ENCODE assay signal across 13 mouse cellular contexts in the genomic region with DNA sequence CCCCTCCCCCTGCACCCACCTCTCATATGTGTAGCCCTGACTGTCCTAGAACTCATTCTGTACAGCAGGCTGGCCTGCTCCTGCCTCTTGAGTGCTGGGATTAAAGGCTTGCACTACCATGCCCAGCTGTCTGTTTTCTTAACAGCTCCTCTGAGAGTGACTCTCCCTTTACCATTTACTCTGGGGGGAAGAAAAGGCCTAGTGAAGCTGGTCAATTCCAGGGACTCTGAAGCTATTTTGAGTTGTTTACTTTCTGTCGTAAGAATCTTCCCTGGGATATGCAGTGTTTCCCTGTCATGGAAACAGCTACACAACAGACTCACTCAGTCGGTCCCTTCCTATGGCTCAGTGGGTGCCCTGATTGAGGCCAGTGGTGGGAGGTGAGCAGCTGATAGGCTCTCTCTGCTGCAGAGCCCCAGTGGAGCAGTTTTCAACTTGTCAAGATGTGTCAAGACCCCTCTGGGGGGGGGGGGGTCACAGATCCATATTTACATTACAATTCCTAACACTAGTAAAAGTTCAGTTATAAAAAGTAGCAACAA.
A peak's percentile ranks its signal among the peaks of the same experiment; 100 is the strongest.
DNase-seq lines count a peak whose midpoint lies in the region; ATAC-seq lines count a peak whose summit lies in the region.
"Had no signal": no experiment of that assay in that cellular context is flagged by ENCODE, and none has a peak within 500 bp of the region (broad histone marks: within the 10 kb centered on the region; RNA-seq: fewer than 3 reads in every experiment).

No protein-coding gene starts in this region.

- H3K27me3 ChIP-seq in heart, embryonic 12.5 days (replicated peaks) = no peaks in the 10 kb centered on the region
- H3K27me3 ChIP-seq in midbrain, embryonic 10.5 days (ENCODE audit: low read depth, poor library complexity, severe bottlenecking) = no peaks in the 10 kb centered on the region
- H3K27me3 ChIP-seq in midbrain, embryonic 15.5 days (replicated peaks) = no peaks in the 10 kb centered on the region

- ATAC-seq in heart, embryonic 12.5 days (ENCODE audit: insufficient number of reproducible peaks, low FRiP score) = no peak
- ATAC-seq in midbrain, embryonic 15.5 days (replicated peaks) = no peak

- H3K27ac ChIP-seq in heart, embryonic 12.5 days (ENCODE audit: poor library complexity, severe bottlenecking) = peak overlapping the region; percentile 69
- H3K27ac ChIP-seq in midbrain, embryonic 10.5 days (replicated peaks) = peak overlapping the region; percentile 69
- no peak overlapping the region for H3K27ac ChIP-seq in midbrain, embryonic 15.5 days

- peaks cover 71% of the 10 kb centered on the region for H3K4me1 ChIP-seq in heart, embryonic 12.5 days (replicated peaks)
- peaks cover 34% of the 10 kb centered on the region for H3K4me1 ChIP-seq in midbrain, embryonic 10.5 days
- H3K4me1 ChIP-seq in midbrain, embryonic 15.5 days = peaks cover 11% of the 10 kb centered on the region

- no peaks in the 10 kb centered on the region for H3K9me3 ChIP-seq in heart, embryonic 12.5 days (replicated peaks)
- no peaks in the 10 kb centered on the region for H3K9me3 ChIP-seq in midbrain, embryonic 10.5 days (replicated peaks)
- no peaks in the 10 kb centered on the region for H3K9me3 ChIP-seq in midbrain, embryonic 15.5 days

- no peaks in the 10 kb centered on the region for H3K36me3 ChIP-seq in heart, embryonic 12.5 days
- H3K36me3 ChIP-seq in midbrain, embryonic 10.5 days = no peaks in the 10 kb centered on the region
- H3K36me3 ChIP-seq in midbrain, embryonic 15.5 days (replicated peaks) = no peaks in the 10 kb centered on the region

- 5% methylated on average over 2 of the region's 2 CpGs for WGBS in heart, embryonic 12.5 days
- 27% methylated on average over 2 of the region's 2 CpGs for WGBS in midbrain, embryonic 10.5 days
- WGBS in midbrain, embryonic 15.5 days = 12% methylated on average over 2 of the region's 2 CpGs

- H3K4me2 ChIP-seq in heart, embryonic 12.5 days = 0 out of 2 replicates have a peak overlapping the region, but pooled peaks have one; percentile 8
- H3K4me2 ChIP-seq in midbrain, embryonic 15.5 days = no peak overlapping the region

- no peak overlapping the region for H3K4me3 ChIP-seq in heart, embryonic 12.5 days
- H3K4me3 ChIP-seq in midbrain, embryonic 10.5 days = no peak overlapping the region
- H3K4me3 ChIP-seq in midbrain, embryonic 15.5 days = no peak overlapping the region

- peak overlapping the region; percentile 47; the same call in 1 of the 2 replicates for H3K9ac ChIP-seq in heart, embryonic 12.5 days
- no peak overlapping the region for H3K9ac ChIP-seq in midbrain, embryonic 15.5 days

- DNase-seq in heart, adult 11 months = no peak
- no peak for DNase-seq in midbrain, embryonic 10.5 days (ENCODE audit: low spot score)
- DNase-seq in lung, postnatal 25 days (ENCODE audit: low spot score) = peak; percentile 8
- no peak for DNase-seq in ovary, postnatal 36 days (ENCODE audit: low spot score)
- no peak for DNase-seq in frontal cortex, adult 2 months (ENCODE audit: extremely low spot score in 1 of 2, low spot score in 1 of 2)
- DNase-seq in left cerebral cortex, adult 11 months (ENCODE audit: low spot score) = no peak
- DNase-seq: adrenal gland, postnatal 25 days; cerebellum, adult 8-10 months; kidney, adult 2 months; liver; thymus, postnatal 36 days had no signal
